In genomic region chr7:90335755-90336194, GRCm38 (mm10) we compare ENCODE assay signal across 15 mouse cellular contexts. TPM values are rescaled to one million over a fixed set of nuclear protein-coding genes. Genes with fewer than 3 reads are reported as not detected.
A peak's percentile ranks its signal among the peaks of the same experiment; 100 is the strongest.
DNase-seq lines count a peak whose midpoint lies in the region; ATAC-seq and TF ChIP-seq lines count a peak whose summit lies in the region.
"Had no signal": no experiment of that assay in that cellular context is flagged by ENCODE, and none has a peak within 500 bp of the region (broad histone marks: within the 10 kb centered on the region; RNA-seq: fewer than 3 reads in every experiment).

No protein-coding gene starts in this region.

- H3K27ac ChIP-seq in lung, postnatal 0 days (ENCODE audit: low read length) = no peak overlapping the region
- H3K27ac ChIP-seq in kidney, embryonic 14.5 days (ENCODE audit: low read depth, low read length) = no peak overlapping the region
- H3K27ac ChIP-seq in stomach, embryonic 15.5 days = no peak overlapping the region
- H3K27ac ChIP-seq in forebrain, embryonic 14.5 days (ENCODE audit: low read depth, low read length) = no peak overlapping the region
- H3K27ac ChIP-seq: hindbrain, embryonic 15.5 days; limb, embryonic 12.5 days had no signal

- TF ChIP-seq POLR2A in lung, adult 2 months (IDR thresholded peaks at IDR 0.05; ENCODE audit: borderline replicate concordance, extremely low read depth, low read depth, low read length) = no peak
- TF ChIP-seq POLR2A in brain, embryonic 14.5 days (IDR thresholded peaks at IDR 0.05; ENCODE audit: borderline replicate concordance, extremely low read depth, insufficient read depth, insufficient read length, poor library complexity, severe bottlenecking) = no peak

- no peaks in the 10 kb centered on the region for H3K4me1 ChIP-seq in lung, postnatal 0 days (ENCODE audit: insufficient read depth, low read depth, low read length)
- H3K4me1 ChIP-seq in lung, adult 2 months (ENCODE audit: control insufficient read depth, insufficient read depth, low read length) = no peaks in the 10 kb centered on the region
- H3K4me1 ChIP-seq in kidney, embryonic 14.5 days (ENCODE audit: control insufficient read depth, insufficient read depth, low read length) = no peaks in the 10 kb centered on the region
- H3K4me1 ChIP-seq in stomach, embryonic 15.5 days = no peaks in the 10 kb centered on the region
- no peaks in the 10 kb centered on the region for H3K4me1 ChIP-seq in forebrain, embryonic 14.5 days (ENCODE audit: control insufficient read depth, insufficient read depth, low read length)
- H3K4me1 ChIP-seq: hindbrain, embryonic 15.5 days; limb, embryonic 12.5 days had no signal

- no peak overlapping the region for H3K9ac ChIP-seq in lung, postnatal 0 days (replicated peaks; ENCODE audit: low read depth)
- no peak overlapping the region for H3K9ac ChIP-seq in kidney, embryonic 14.5 days (ENCODE audit: low read depth, low read length)
- no peak overlapping the region for H3K9ac ChIP-seq in stomach, embryonic 15.5 days
- no peak overlapping the region for H3K9ac ChIP-seq in forebrain, embryonic 14.5 days (ENCODE audit: low read length)
- H3K9ac ChIP-seq: hindbrain, embryonic 15.5 days; limb, embryonic 12.5 days; liver, postnatal 0 days had no signal

- 57% methylated on average over 3 of the region's 3 CpGs for WGBS in lung, postnatal 0 days
- WGBS in lung, adult 2 months = 49% methylated on average over 3 of the region's 3 CpGs
- WGBS in kidney, embryonic 14.5 days = 29% methylated on average over 3 of the region's 3 CpGs
- WGBS in stomach, embryonic 15.5 days = 42% methylated on average over 3 of the region's 3 CpGs
- 54% methylated on average over 3 of the region's 3 CpGs for WGBS in forebrain, embryonic 14.5 days

- H3K4me3 ChIP-seq in lung, postnatal 0 days (ENCODE audit: low read depth, low read length) = no peak overlapping the region
- H3K4me3 ChIP-seq in lung, adult 2 months (replicated peaks; ENCODE audit: extremely low read depth, low read depth, low read length) = no peak overlapping the region
- H3K4me3 ChIP-seq in kidney, embryonic 14.5 days (ENCODE audit: low read length) = no peak overlapping the region
- no peak overlapping the region for H3K4me3 ChIP-seq in stomach, embryonic 15.5 days (replicated peaks)
- no peak overlapping the region for H3K4me3 ChIP-seq in forebrain, embryonic 14.5 days (ENCODE audit: low read depth, low read length)
- H3K4me3 ChIP-seq: hindbrain, embryonic 15.5 days; limb, embryonic 12.5 days had no signal

- no peaks in the 10 kb centered on the region for H3K36me3 ChIP-seq in lung, postnatal 0 days (ENCODE audit: insufficient read depth, low read length)
- H3K36me3 ChIP-seq in kidney, embryonic 14.5 days (ENCODE audit: control insufficient read depth, insufficient read depth, low read length) = no peaks in the 10 kb centered on the region
- no peaks in the 10 kb centered on the region for H3K36me3 ChIP-seq in stomach, embryonic 15.5 days
- no peaks in the 10 kb centered on the region for H3K36me3 ChIP-seq in forebrain, embryonic 14.5 days (ENCODE audit: control insufficient read depth, insufficient read depth, low read length)
- H3K36me3 ChIP-seq: hindbrain, embryonic 15.5 days; limb, embryonic 12.5 days had no signal

- no peak overlapping the region for H3K4me2 ChIP-seq in lung, postnatal 0 days (replicated peaks; ENCODE audit: low read depth, low read length)
- H3K4me2 ChIP-seq in kidney, embryonic 14.5 days (replicated peaks; ENCODE audit: low read depth, low read length) = no peak overlapping the region
- no peak overlapping the region for H3K4me2 ChIP-seq in stomach, embryonic 15.5 days
- H3K4me2 ChIP-seq in forebrain, embryonic 14.5 days (ENCODE audit: low read length) = no peak overlapping the region
- H3K4me2 ChIP-seq: hindbrain, embryonic 15.5 days; limb, embryonic 12.5 days; midbrain, embryonic 11.5 days had no signal

- no peak for TF ChIP-seq EP300 in lung, postnatal 0 days (IDR thresholded peaks at IDR 0.05)

- no peaks in the 10 kb centered on the region for H3K27me3 ChIP-seq in lung, postnatal 0 days (replicated peaks; ENCODE audit: insufficient read depth, low read length)
- H3K27me3 ChIP-seq in kidney, embryonic 14.5 days (ENCODE audit: control insufficient read depth, insufficient read depth, low read length) = no peaks in the 10 kb centered on the region
- H3K27me3 ChIP-seq in stomach, embryonic 15.5 days (replicated peaks) = no peaks in the 10 kb centered on the region
- H3K27me3 ChIP-seq in forebrain, embryonic 14.5 days (replicated peaks; ENCODE audit: control insufficient read depth, insufficient read depth, low read length) = no peaks in the 10 kb centered on the region
- H3K27me3 ChIP-seq: hindbrain, embryonic 15.5 days; limb, embryonic 12.5 days had no signal

- H3K9me3 ChIP-seq in lung, postnatal 0 days (ENCODE audit: low read length) = no peaks in the 10 kb centered on the region
- H3K9me3 ChIP-seq in kidney, embryonic 14.5 days (ENCODE audit: control insufficient read depth, low read length) = no peaks in the 10 kb centered on the region
- no peaks in the 10 kb centered on the region for H3K9me3 ChIP-seq in stomach, embryonic 15.5 days
- H3K9me3 ChIP-seq in forebrain, embryonic 14.5 days (replicated peaks; ENCODE audit: control insufficient read depth, low read length) = no peaks in the 10 kb centered on the region
- H3K9me3 ChIP-seq: hindbrain, embryonic 15.5 days; limb, embryonic 12.5 days had no signal

- TF ChIP-seq CTCF in lung, postnatal 0 days (IDR thresholded peaks at IDR 0.05) = no peak
- TF ChIP-seq CTCF in lung, adult 2 months (IDR thresholded peaks at IDR 0.05; ENCODE audit: insufficient read depth, low read length) = no peak
- no peak for TF ChIP-seq CTCF in brain, embryonic 14.5 days (IDR thresholded peaks at IDR 0.05; ENCODE audit: borderline replicate concordance, extremely low read depth, insufficient read depth, insufficient read length)

- peak; percentile 52 for ATAC-seq in lung, postnatal 0 days
- ATAC-seq in kidney, embryonic 14.5 days (ENCODE audit: low FRiP score, low TSS enrichment) = peak; percentile 46; the same call in 1 of the 2 replicates
- 0 out of 2 replicates have a peak, but pooled peaks have one; percentile 22 for ATAC-seq in stomach, embryonic 15.5 days (ENCODE audit: insufficient read depth, low FRiP score, low read depth)
- no peak for ATAC-seq in forebrain, embryonic 14.5 days
- ATAC-seq: liver, postnatal 0 days had no signal

- DNase-seq in lung, postnatal 0 days (ENCODE audit: low spot score) = peak; percentile 41
- DNase-seq in lung, adult 2 months = no peak
- peak; percentile 3 for DNase-seq in brain, embryonic 14.5 days (ENCODE audit: low read depth)
- DNase-seq in urinary bladder, adult 2 months (ENCODE audit: low spot score) = no peak
- no peak for DNase-seq in forebrain, embryonic 14.5 days (ENCODE audit: low spot score)
- DNase-seq: cerebellum, adult 18-20 months; heart, adult 18-20 months; heart, postnatal 10 days; liver, postnatal 0 days; thymus, adult 18-20 months had no signal

RNA-seq across cellular contexts. Expression of gene Sytl2, which starts 33.7 kb away (rescaled TPM):
- 7.4 and 8.0 TPM in 2 replicates for polyA plus RNA-seq in lung, postnatal 0 days (2015; fragmentation: Nextera tagmentation; extraction: Ambion mirVana)
- polyA plus RNA-seq in lung, adult 2 months (2012; rRNA removed) = 7.6 and 14.0 TPM in 2 replicates
- 4.0 and 5.9 TPM in 2 replicates for polyA plus RNA-seq in brain, embryonic 14.5 days (2012; rRNA removed)
- 3.8 and 9.2 TPM in 2 replicates for polyA plus RNA-seq in kidney, embryonic 14.5 days (2014; fragmentation: Nextera tagmentation; extraction: Ambion mirVana)
- polyA plus RNA-seq in stomach, embryonic 15.5 days (2015; fragmentation: Nextera tagmentation; extraction: Ambion mirVana) = 15.0 and 16.5 TPM in 2 replicates
- 90.2 and 106 TPM in 2 replicates for polyA plus RNA-seq in urinary bladder, adult 2 months (2012; rRNA removed)
- polyA plus RNA-seq in forebrain, embryonic 14.5 days (2014; fragmentation: Nextera tagmentation; extraction: Ambion mirVana) = 1.2 and 1.5 TPM in 2 replicates

Comparison
In these comparisons a context has a peak if more than half of its experiments do, and no peak if none do; other contexts are left out.
1. DNase-seq: peak in lung, postnatal 0 days (single experiment) and brain, embryonic 14.5 days (single experiment); none in lung, adult 2 months (single experiment), urinary bladder, adult 2 months (single experiment) and forebrain, embryonic 14.5 days (single experiment).